Mouse (Mus musculus) large intestine, adult 2 months (tissue): ENCODE results near the gene Tmem246. TPM values are rescaled to one million over a fixed set of nuclear protein-coding genes. Genes with fewer than 3 reads are reported as not detected.
A peak's percentile ranks its signal among the peaks of the same experiment; 100 is the strongest.

ENCODE experiments used
- DNase-seq: peaks from one replicate; pipeline ENCODE4 v3.0.0-alpha.2; 2012; ENCODE audit warnings: low read depth, low spot score
- WGBS: fragments of 180-500 bp; shearing (Covaris S2); methylation state at CpG from one replicate; pipeline ENCODE4 v1.1.7; 2018; 5-methylcytosine and 5-hydroxymethylcytosine counted together
- polyA plus RNA-seq: library from polyadenylated mRNA; depleted of rRNA; stranded (reverse); fragments of >200 nt; gene quantifications from 2 replicates; pipeline ENCODE4 v1.2.3, GENCODE M21; 2012

The Tmem246 gene
- polyA plus RNA-seq, 1 experiment, result 48.5 TPM

GRCm38 (mm10) chr4:49583965-49584831 lies 13.5 kb downstream of the Tmem246 start:
- DNase-seq, result no peak
- 27% methylated on average over 14 of the region's 14 CpGs for WGBS

DNA sequence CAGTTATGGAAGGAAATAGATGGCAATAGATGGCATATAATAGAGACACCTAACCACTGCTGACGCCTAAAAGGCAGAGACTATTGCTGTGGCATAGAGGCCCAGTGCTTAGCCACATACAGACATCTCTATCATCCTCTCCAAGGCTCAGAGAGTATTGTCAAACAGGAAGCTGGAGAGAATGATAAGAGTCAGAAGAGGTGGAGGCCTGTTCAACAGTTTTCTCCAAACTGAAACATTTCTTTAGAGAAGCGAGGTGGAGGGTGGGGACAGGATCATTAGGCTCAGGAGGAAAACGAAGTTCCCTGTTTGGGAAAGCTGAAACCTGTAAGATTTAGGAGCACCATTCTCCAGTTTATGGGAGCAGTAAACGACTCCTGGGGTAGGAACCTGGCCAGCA lies 16.4 kb downstream of the Tmem246 start:
- 31% methylated on average over 4 of the region's 4 CpGs for WGBS
- DNase-seq, result no peak

DNA sequence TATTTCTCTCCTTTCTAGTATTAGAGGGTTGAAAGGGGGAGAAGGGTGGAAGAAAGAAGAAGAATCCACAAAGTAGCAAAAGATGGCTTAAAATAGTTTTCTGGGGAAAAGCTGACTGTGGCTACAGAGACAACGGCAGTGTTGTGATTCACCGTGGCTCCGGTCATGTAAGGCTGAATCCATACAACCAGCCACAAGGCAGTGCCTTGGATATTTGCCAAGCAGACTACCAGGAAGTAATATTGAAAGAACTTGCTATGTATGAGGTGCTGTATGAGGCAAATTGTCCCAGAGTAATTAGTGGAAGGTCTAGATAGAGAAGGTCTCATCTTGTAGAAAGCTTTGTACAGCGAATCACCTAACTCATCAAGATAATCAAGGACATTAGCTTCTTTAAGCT lies 25.5 kb downstream of the Tmem246 start:
- WGBS, result 65% methylated on average over 4 of the region's 4 CpGs
- no peak for DNase-seq

DNA sequence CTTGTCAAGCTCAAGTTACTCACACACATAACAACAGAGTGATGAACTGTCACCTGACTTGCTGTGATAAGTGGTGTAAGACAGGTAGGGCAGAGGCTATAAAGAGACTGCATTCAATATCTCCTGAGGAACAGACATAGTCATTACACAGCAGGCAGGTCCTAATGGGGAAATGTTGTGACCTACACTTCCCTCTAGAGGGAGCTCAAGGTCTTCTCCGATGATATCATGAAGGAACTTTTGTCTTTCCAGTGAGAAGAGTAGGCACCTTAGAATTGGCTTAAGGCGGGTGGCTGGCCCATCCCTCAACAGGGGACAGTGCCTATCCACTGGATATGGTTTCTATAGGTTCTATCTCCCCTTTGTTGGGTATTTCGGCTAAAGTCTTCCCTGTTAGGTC lies 30.1 kb downstream of the Tmem246 start:
- DNase-seq, result no peak

DNA sequence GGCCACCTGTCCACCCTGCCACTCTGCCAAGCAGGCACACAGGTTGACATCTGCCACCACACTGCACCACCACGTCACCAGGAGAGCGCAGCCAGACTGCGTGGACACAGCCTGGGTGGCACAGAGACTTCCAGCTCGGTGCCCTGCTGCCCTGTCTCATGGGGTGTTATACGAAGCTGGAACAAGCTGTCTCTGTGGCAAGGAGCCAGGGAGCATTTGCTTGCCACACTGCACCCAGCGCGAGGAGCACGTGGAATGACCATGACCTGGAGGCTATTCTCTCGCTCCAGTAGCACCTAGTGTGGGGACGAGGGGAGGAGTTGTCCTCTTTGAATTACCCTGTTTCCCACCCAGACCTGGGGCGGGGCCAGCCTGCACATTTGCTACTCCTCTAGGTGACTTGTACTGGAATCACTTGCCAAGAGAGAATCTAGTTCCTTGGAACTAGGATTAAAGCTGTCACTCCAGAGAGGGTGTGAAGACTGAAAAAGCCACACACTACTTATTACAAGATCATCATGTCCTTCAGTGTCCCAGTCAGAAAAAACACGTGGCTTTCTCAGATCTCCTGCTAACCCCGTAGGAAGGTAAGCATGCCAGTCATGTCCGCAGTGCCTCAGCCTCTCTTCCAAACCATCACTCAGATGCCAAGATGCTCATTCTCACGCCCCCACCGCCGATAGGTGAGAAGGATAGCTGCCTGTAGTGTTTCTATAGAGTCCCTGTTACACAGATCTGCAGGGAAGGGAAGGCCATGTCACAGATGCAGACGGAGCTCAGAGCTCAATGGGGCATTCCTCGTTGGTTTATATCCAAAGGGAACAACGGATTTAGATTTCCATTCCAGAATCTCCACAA lies 37.5 kb downstream of the Tmem246 start:
- DNase-seq, result peak; percentile 63
- 43% methylated on average over 20 of the region's 20 CpGs for WGBS

More for the DNA sequence above, 30.1 kb downstream of the Tmem246 start:
- WGBS, result 4% methylated on average over 3 of the region's 3 CpGs

GRCm38 (mm10) chr4:49558181-49558580 lies 39.5 kb downstream of the Tmem246 start:
- no peak for DNase-seq
- WGBS, result 60% methylated on average over 2 of the region's 2 CpGs

DNA sequence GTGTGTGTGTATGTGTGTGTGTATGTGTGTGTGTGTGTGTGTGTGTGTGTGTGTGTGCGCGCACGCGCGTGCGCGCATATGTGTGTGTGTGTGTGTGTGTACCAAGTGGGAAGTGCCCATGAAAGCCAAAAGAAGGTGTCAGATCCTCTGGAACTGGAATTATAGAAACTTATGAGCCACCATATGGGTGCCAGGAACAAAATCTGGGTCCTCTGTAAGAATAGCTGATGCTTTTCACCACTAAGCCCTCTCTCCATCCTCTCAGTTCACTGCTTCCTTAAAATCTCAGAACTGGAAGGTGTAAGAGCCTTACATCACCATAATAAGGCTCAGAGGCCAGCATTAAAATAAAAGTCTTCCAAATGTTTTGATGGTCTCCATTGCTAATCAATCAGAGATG lies 40.3 kb downstream of the Tmem246 start:
- DNase-seq, result no peak
- WGBS, result 92% methylated on average over 7 of the region's 7 CpGs

DNA sequence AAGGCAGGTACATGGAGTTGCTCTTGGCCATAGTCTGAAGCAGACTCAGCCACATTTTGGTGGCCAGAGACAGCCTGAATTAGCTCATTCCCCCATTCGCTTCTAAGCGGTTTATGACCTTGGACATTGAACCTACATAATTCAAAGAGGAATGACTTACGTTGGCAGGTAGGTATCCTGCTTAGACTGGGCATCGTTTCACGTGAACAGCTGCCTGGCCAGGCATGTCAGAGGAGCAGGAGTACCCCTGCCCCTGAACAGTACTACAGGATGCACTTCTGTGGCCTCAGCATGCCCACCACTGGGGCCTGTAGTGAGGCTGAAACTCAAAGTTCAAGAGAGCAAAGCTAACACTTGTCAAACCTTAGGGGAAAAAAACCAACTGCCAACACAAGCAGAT lies 44.3 kb downstream of the Tmem246 start:
- DNase-seq, result no peak
- WGBS, result 22% methylated on average over 5 of the region's 5 CpGs

GRCm38 (mm10) chr4:49549383-49549782 lies 48.3 kb downstream of the Tmem246 start, which contains the start of gene Aldob:
Gene Aldob, minus strand, starts transcription at chr4:49549546.
- WGBS, result 14% methylated on average over 3 of the region's 3 CpGs
- no peak for DNase-seq

DNA sequence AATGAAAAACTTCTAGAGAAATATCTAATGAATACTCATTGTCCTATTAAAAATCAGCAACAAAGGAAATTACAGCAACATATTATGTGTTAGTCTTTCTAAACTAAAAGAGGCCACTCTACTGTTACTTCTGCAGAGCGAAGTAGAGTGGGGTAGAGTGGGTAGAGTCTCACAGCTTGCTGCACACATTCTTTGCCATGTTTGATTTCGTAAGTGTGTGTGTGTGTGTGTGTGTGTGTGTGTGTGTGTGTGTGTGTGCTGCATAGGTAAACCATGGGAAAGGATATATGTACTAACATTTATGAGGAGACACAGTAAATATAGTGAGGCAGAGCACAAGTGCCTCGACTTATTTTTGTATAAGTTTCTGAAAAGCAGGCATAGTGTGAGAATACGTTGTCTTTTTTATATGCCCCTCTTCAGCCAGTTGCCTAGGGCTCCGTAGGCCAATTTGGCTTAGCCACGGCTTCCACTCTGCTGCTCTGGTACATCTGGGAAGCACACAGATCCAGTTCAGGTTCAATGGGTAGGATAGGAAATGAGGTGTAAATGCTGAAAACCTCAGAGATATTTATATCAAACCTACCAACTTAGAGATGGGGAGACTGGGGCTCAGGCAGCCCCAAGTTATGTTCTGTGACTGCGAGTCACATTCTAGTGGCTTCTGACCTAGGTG lies 50.0 kb downstream of the Tmem246 start:
- 29% methylated on average over 7 of the region's 7 CpGs for WGBS
- DNase-seq, result no peak

- no peak for DNase-seq
- 17% methylated on average over 6 of the region's 6 CpGs for WGBS
These were observed 50.7 kb downstream of the Tmem246 start for GRCm38 (mm10) chr4:49546873-49547543.

- DNase-seq, result no peak
- WGBS, result 58% methylated on average over 2 of the region's 2 CpGs
These were observed 51.6 kb downstream of the Tmem246 start for GRCm38 (mm10) chr4:49546026-49546425.

DNA sequence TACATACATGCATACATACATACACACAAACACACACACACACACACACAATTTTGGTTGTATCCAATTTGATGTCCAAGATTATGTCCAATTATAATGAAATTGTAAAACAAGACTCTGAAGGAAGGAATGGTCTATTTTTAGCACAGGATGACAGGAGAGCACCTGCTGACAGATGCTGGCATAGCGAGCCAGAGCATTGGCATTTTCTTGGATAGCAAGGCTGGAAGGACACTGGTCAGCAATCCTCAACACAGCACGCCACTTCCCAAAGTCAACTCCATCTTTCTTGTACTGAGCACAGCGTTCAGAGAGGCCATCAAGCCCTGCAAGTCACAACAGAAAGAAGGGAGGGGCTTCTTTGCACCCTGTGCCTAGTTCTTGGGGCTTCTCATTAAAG lies 56.7 kb downstream of the Tmem246 start:
- no peak for DNase-seq
- 79% methylated on average over 3 of the region's 3 CpGs for WGBS

- DNase-seq, result no peak
- WGBS, result 63% methylated on average over 6 of the region's 6 CpGs
These were observed 58.0 kb downstream of the Tmem246 start for GRCm38 (mm10) chr4:49539665-49540064.

DNA sequence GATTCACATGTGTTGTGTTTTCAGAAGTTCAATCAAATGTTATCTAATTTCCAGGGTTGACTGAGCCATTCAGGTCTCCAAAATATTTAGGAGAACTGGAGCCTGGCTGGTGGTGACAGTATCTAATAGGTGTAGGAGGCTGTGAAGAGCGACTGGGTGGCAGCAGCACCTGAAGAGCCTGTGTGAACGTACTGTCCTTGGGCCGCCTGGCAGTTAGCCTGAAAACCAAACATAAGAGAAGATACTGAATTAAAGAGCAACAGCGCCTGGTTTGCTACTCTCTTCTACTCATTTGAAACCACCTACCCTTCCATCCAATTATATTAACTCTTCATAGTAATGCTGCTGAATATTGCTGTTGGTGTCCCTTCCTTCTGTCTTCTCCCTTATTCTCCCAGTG lies 61.0 kb downstream of the Tmem246 start:
- DNase-seq, result no peak
- WGBS, result 87% methylated on average over 4 of the region's 4 CpGs

- 93% methylated on average over 4 of the region's 4 CpGs for WGBS
These were observed 61.9 kb downstream of the Tmem246 start for GRCm38 (mm10) chr4:49535675-49536294.

DNA sequence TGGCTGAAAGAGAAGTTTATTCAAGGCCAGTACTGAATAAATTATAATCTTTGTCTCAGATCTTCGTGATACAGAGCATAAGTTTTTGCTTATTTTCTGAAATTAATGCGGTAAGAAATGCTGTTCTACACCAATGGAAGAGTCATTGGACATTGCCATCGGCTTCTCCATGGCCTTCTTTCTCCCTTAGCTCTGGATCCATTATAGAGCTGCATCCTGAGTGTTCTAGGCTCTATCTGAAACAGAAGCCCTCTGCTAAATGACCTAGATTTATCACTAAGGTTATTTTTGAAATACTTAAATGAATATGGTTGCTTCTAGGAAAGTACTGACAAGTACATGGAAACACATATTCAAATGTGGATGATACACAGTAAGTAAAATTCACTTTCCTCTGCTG lies 62.6 kb downstream of the Tmem246 start:
- 90% methylated on average over 3 of the region's 3 CpGs for WGBS

More at GRCm38 (mm10) chr4:49535675-49536294, 61.9 kb downstream of the Tmem246 start:
- DNase-seq, result no peak

More for the DNA sequence above, 62.6 kb downstream of the Tmem246 start:
- DNase-seq, result no peak
